Mouse (Mus musculus): ENCODE measurements around the gene Pgrmc1.

Gene Pgrmc1

GRCm38 (mm10) chrX:36609117-36609516 lies 11.1 kb downstream of the Pgrmc1 start:
- no peak for DNase-seq

- DNase-seq: no peak
Observed at GRCm38 (mm10) chrX:36628102-36628501, 30.1 kb downstream of the Pgrmc1 start.

- DNase-seq: no peak
Observed at GRCm38 (mm10) chrX:36630771-36631170, 32.8 kb downstream of the Pgrmc1 start.

- no peak for DNase-seq
Observed at GRCm38 (mm10) chrX:36640046-36640445, 42.0 kb downstream of the Pgrmc1 start.

GRCm38 (mm10) chrX:36644657-36645551 lies 46.9 kb downstream of the Pgrmc1 start, which contains the start of gene Akap17b:
Gene Akap17b (minus strand): TSS chrX:36645395.
- peak; percentile 80 for DNase-seq

All from kidney, adult 18-20 months (tissue).